Mouse (Mus musculus) naive thymus-derived CD4-positive, alpha-beta T cell, adult 5 months (primary cell): ENCODE data around the gene Ndnf. TPM values are rescaled to one million over a fixed set of nuclear protein-coding genes. Genes with fewer than 3 reads are reported as not detected.

Experiments used
- polyA plus RNA-seq: library from polyadenylated mRNA; unstranded; fragments of 100-300 nt; shearing (Covaris generic); gene quantifications from one replicate; pipeline ENCODE4 v1.2.1, GENCODE M21; 2017

Ndnf gene
- 2.3 TPM for polyA plus RNA-seq

GRCm38 (mm10) chr6:65671451-65671850 is at the start of gene Ndnf:
TSS of gene Ndnf (plus strand) at chr6:65671590.

Other genes starting within 250 kb of the Ndnf start
- 0.57 TPM for gene Tnip3, start 146.3 kb upstream of the Ndnf start, polyA plus RNA-seq
- gene Prdm5, start 107.4 kb downstream of the Ndnf start, polyA plus RNA-seq = 0.55 TPM